Mouse (Mus musculus): Measurements from ENCODE around the gene Gse1.

- no peak for TF ChIP-seq CHD2 (IDR thresholded peaks at IDR 0.05; ENCODE audit: low read depth, low read length)
- no peak for TF ChIP-seq MAFK (IDR thresholded peaks at IDR 0.05; ENCODE audit: insufficient read depth, low read depth, low read length)
- TF ChIP-seq HCFC1 (IDR thresholded peaks at IDR 0.05; ENCODE audit: borderline replicate concordance, insufficient read depth, low read length): no peak
Measured at GRCm38 (mm10) chr8:120369956-120370355, 141.7 kb downstream of the Gse1 start.
